ENCODE assay signal across 20 mouse cellular contexts in the genomic region with DNA sequence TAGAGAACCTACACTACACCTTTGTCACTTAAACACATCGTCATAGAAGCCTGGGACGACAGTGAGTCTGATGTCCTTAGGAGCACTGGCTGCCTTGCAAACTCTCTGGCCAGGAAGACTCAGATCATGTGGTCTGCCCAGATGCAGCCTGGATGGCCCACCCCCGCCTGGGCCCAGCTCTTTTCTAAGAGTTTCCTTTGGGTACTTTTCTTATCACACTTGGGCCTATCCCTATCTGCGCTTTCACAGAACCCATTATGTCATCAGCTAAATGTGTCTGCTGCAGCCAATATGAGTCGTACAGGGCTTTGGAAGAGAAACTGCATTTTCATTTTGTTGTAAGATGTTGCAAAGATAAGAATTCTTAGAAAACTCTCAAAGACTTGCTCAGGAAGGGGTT. TPM values are rescaled to one million over a fixed set of nuclear protein-coding genes. Genes with fewer than 3 reads are reported as not detected.
DNase-seq lines count a peak whose midpoint lies in the region; ATAC-seq and TF ChIP-seq lines count a peak whose summit lies in the region.
"Had no signal": no experiment of that assay in that cellular context is flagged by ENCODE, and none has a peak within 500 bp of the region (broad histone marks: within the 10 kb centered on the region; RNA-seq: fewer than 3 reads in every experiment).

No protein-coding gene starts in this region.

- no peak overlapping the region for H3K9ac ChIP-seq in heart, embryonic 12.5 days
- no peak overlapping the region for H3K9ac ChIP-seq in stomach, embryonic 16.5 days (ENCODE audit: low read length)
- H3K9ac ChIP-seq: lung, embryonic 15.5 days had no signal

- H3K27ac ChIP-seq in heart, embryonic 12.5 days (ENCODE audit: poor library complexity, severe bottlenecking) = peak overlapping the region; percentile 27; the same call in 1 of the 2 replicates
- H3K27ac ChIP-seq in stomach, embryonic 16.5 days (ENCODE audit: low read length) = no peak overlapping the region
- H3K27ac ChIP-seq in cerebellum, adult 2 months (ENCODE audit: insufficient read depth, low read length) = no peak overlapping the region
- H3K27ac ChIP-seq: forebrain, embryonic 10.5 days; lung, embryonic 15.5 days had no signal

- peaks cover 34% of the 10 kb centered on the region for H3K4me1 ChIP-seq in heart, embryonic 12.5 days (replicated peaks)
- H3K4me1 ChIP-seq in stomach, embryonic 16.5 days (ENCODE audit: control insufficient read depth, insufficient read depth, low read length) = no peaks in the 10 kb centered on the region
- no peaks in the 10 kb centered on the region for H3K4me1 ChIP-seq in cerebellum, adult 2 months (ENCODE audit: control insufficient read depth, insufficient read depth, low read length)
- H3K4me1 ChIP-seq: forebrain, embryonic 10.5 days; lung, embryonic 15.5 days had no signal

- 7% methylated on average over 5 of the region's 5 CpGs for WGBS in heart, embryonic 12.5 days
- WGBS in stomach, embryonic 16.5 days = 76% methylated on average over 5 of the region's 5 CpGs
- 89% methylated on average over 5 of the region's 5 CpGs for WGBS in cerebellum, adult 2 months

- H3K4me2 ChIP-seq in heart, embryonic 12.5 days = 0 out of 2 replicates have a peak overlapping the region, but pooled peaks have one; percentile 1
- no peak overlapping the region for H3K4me2 ChIP-seq in stomach, embryonic 16.5 days (ENCODE audit: low read depth, low read length)
- H3K4me2 ChIP-seq: lung, embryonic 15.5 days; midbrain, embryonic 11.5 days had no signal

- H3K27me3 ChIP-seq in heart, embryonic 12.5 days (replicated peaks) = no peaks in the 10 kb centered on the region
- H3K27me3 ChIP-seq in stomach, embryonic 16.5 days (ENCODE audit: control insufficient read depth, insufficient read depth, low read length) = no peaks in the 10 kb centered on the region
- no peaks in the 10 kb centered on the region for H3K27me3 ChIP-seq in cerebellum, adult 2 months (ENCODE audit: control insufficient read depth, insufficient read depth, low read length)
- H3K27me3 ChIP-seq: lung, embryonic 15.5 days had no signal

- no peak for TF ChIP-seq CTCF in cerebellum, adult 2 months (IDR thresholded peaks at IDR 0.05; ENCODE audit: borderline replicate concordance, insufficient read depth, low read depth, low read length)

- no peak for TF ChIP-seq POLR2A in cerebellum, adult 2 months (IDR thresholded peaks at IDR 0.05; ENCODE audit: borderline replicate concordance, insufficient read depth, low read length)

- DNase-seq in spleen, postnatal 36 days (ENCODE audit: low spot score in 2 of 2) = peak; percentile 8 to 9
- no peak for DNase-seq in spleen, postnatal 10 days (ENCODE audit: low spot score in 2 of 2)
- peak; percentile 75 for DNase-seq in liver
- DNase-seq in adrenal gland, postnatal 4 days (ENCODE audit: low spot score in 2 of 2) = no peak
- no peak for DNase-seq in cerebellum, adult 2 months
- no peak for DNase-seq in Muller cell, postnatal 12 days (ENCODE audit: inconsistent ontology term)
- DNase-seq: cerebellum, adult 9-10 months; gastrocnemius, postnatal 25 days; thymus, postnatal 14 days had no signal

- no peak overlapping the region for H3K4me3 ChIP-seq in heart, embryonic 12.5 days
- no peak overlapping the region for H3K4me3 ChIP-seq in stomach, embryonic 16.5 days (replicated peaks; ENCODE audit: low read length)
- no peak overlapping the region for H3K4me3 ChIP-seq in cerebellum, adult 2 months (replicated peaks; ENCODE audit: insufficient read depth, low read depth, low read length)
- H3K4me3 ChIP-seq: forebrain, embryonic 10.5 days; lung, embryonic 15.5 days had no signal

- ATAC-seq in heart, embryonic 12.5 days (ENCODE audit: insufficient number of reproducible peaks, low FRiP score) = peak; percentile 87
- ATAC-seq in stomach, embryonic 16.5 days (ENCODE audit: insufficient read depth, low FRiP score) = peak; percentile 25; the same call in 1 of the 2 replicates
- ATAC-seq: inflammation-experienced regulatory T-cells, adult 6 months had no signal

- H3K36me3 ChIP-seq in heart, embryonic 12.5 days = peaks cover 28% of the 10 kb centered on the region
- H3K36me3 ChIP-seq in stomach, embryonic 16.5 days (ENCODE audit: control insufficient read depth, insufficient read depth, low read length) = peaks cover 5% of the 10 kb centered on the region; the same call in 1 of the 2 replicates

- no peaks in the 10 kb centered on the region for H3K9me3 ChIP-seq in heart, embryonic 12.5 days (replicated peaks)
- no peaks in the 10 kb centered on the region for H3K9me3 ChIP-seq in stomach, embryonic 16.5 days (replicated peaks; ENCODE audit: control insufficient read depth, low read length)
- H3K9me3 ChIP-seq: forebrain, embryonic 10.5 days; lung, embryonic 15.5 days had no signal

RNA-seq across cellular contexts. Expression of gene Il13, which starts 20.5 kb away (rescaled TPM):
- polyA plus RNA-seq in heart, embryonic 12.5 days (2016; fragmentation: Nextera tagmentation; extraction: Ambion mirVana) = not detected in 2 replicates
- not detected in 2 replicates for polyA plus RNA-seq in stomach, embryonic 16.5 days (2015; fragmentation: Nextera tagmentation; extraction: Ambion mirVana)
- not detected for total RNA-seq in adrenal gland, postnatal 4 days (2021)
- polyA plus RNA-seq in cerebellum, adult 2 months (2012; rRNA removed) = not detected in 2 replicates
- total RNA-seq: gastrocnemius, postnatal 25 days; left cerebral cortex, postnatal 14 days had no signal
- polyA plus RNA-seq: C2C12; embryonic facial prominence, embryonic 11.5 days; forebrain, embryonic 10.5 days; inflammation-experienced regulatory T-cells, adult 6 months; midbrain, embryonic 11.5 days; spleen, adult 2 months had no signal

RNA-seq across cellular contexts. Expression of gene Il4, which starts 36.6 kb away (rescaled TPM):
- polyA plus RNA-seq in heart, embryonic 12.5 days (2016; fragmentation: Nextera tagmentation; extraction: Ambion mirVana) = 0.83 TPM in 1 of 2 replicates, not detected in the other
- polyA plus RNA-seq in stomach, embryonic 16.5 days (2015; fragmentation: Nextera tagmentation; extraction: Ambion mirVana) = 0.95 and 1.1 TPM in 2 replicates
- not detected for total RNA-seq in adrenal gland, postnatal 4 days (2021)
- not detected in 2 replicates for polyA plus RNA-seq in cerebellum, adult 2 months (2012; rRNA removed)
- total RNA-seq: gastrocnemius, postnatal 25 days; left cerebral cortex, postnatal 14 days had no signal
- polyA plus RNA-seq: C2C12; large intestine, adult 2 months had no signal

RNA-seq across cellular contexts. Expression of gene Rad50, which starts 52.1 kb away (rescaled TPM):
- polyA plus RNA-seq in heart, embryonic 12.5 days (2016; fragmentation: Nextera tagmentation; extraction: Ambion mirVana) = 24.0 and 25.6 TPM in 2 replicates
- 25.2 and 27.8 TPM in 2 replicates for polyA plus RNA-seq in stomach, embryonic 16.5 days (2015; fragmentation: Nextera tagmentation; extraction: Ambion mirVana)
- 10 to 100 TPM; 21.5 to 24.4 TPM for total RNA-seq in adrenal gland, postnatal 4 days (2021)
- 5.4 TPM in 2 replicates for polyA plus RNA-seq in cerebellum, adult 2 months (2012; rRNA removed)

Comparison
In these comparisons a context has a peak if more than half of its experiments do, and no peak if none do; other contexts are left out.
1. DNase-seq: peak in spleen, postnatal 36 days (2 of 2) and liver (single experiment); none in spleen, postnatal 10 days (0 of 2), adrenal gland, postnatal 4 days (0 of 2), cerebellum, adult 2 months (0 of 2) and Muller cell, postnatal 12 days (single experiment).